Mouse (Mus musculus) intestine, embryonic 14.5 days (tissue): ENCODE data around the gene Ubxn10. TPM values are rescaled to one million over a fixed set of nuclear protein-coding genes. Genes with fewer than 3 reads are reported as not detected.

ENCODE experiments used
- ATAC-seq: fragments of 200-750 bp; cut with Nextera tagmentation; replicated peaks from 2 replicates; pipeline ENCODE4 v1.8.0; 2017; ENCODE audit warnings: low read depth, moderate number of reproducible peaks, moderate TSS enrichment, moderate library complexity; ENCODE audit not compliant: low FRiP score, low TSS enrichment
- DNase-seq: peaks from one replicate; pipeline ENCODE4 v3.0.0-alpha.2; 2018; ENCODE audit warnings: low spot score
- H3K27ac ChIP-seq: fragments of 300-500 bp; sonication (generic); 2 replicates; pipeline ENCODE4 v1.5.1; 2014; ENCODE audit warnings: low read depth, mild to moderate bottlenecking, control low read depth
- H3K27me3 ChIP-seq: fragments of 300-500 bp; sonication (generic); replicated peaks from 2 replicates; pipeline ENCODE4 v1.6.1; 2014; ENCODE audit warnings: low read length, control low read depth; ENCODE audit not compliant: control insufficient read depth, insufficient read depth
- H3K36me3 ChIP-seq: fragments of 300-500 bp; sonication (generic); 2 replicates; pipeline ENCODE4 v1.6.1; 2014; ENCODE audit warnings: low read length, control low read depth; ENCODE audit not compliant: control insufficient read depth, insufficient read depth
- H3K4me1 ChIP-seq: fragments of 300-500 bp; sonication (generic); replicated peaks from 2 replicates; pipeline ENCODE4 v1.6.1; 2014; ENCODE audit warnings: low read length, control low read depth, mixed read lengths; ENCODE audit not compliant: control insufficient read depth, insufficient read depth
- H3K4me2 ChIP-seq: fragments of 300-500 bp; sonication (generic); 2 replicates; pipeline ENCODE4 v1.6.1; 2014; ENCODE audit warnings: low read length
- H3K4me3 ChIP-seq: fragments of 300-500 bp; sonication (generic); 2 replicates; pipeline ENCODE4 v1.5.1; 2014; ENCODE audit warnings: low read depth, low read length, control low read depth, mixed read lengths
- H3K9ac ChIP-seq: fragments of 300-500 bp; sonication (generic); 2 replicates; pipeline ENCODE4 v1.6.1; 2014; ENCODE audit warnings: mild to moderate bottlenecking, low read length
- H3K9me3 ChIP-seq: fragments of 300-500 bp; sonication (generic); 2 replicates; pipeline ENCODE4 v1.6.1; 2016; ENCODE audit warnings: low read length, control low read depth; ENCODE audit not compliant: control insufficient read depth
- whole genome bisulfite sequencing: fragments of 180-500 bp; shearing (Covaris S2); extraction: QIAGEN DNeasy Blood & Tissue Kit; methylation state at CpG from one replicate; pipeline ENCODE4 v1.1.7; 2014; 5-methylcytosine and 5-hydroxymethylcytosine counted together
- polyA plus RNA-seq: library from polyadenylated mRNA; unstranded; fragments of >200 nt; fragmentation: Nextera tagmentation; extraction: Ambion mirVana; gene quantifications from 2 replicates; pipeline ENCODE4 v1.2.1, GENCODE M21; 2014

The Ubxn10 gene
- polyA plus RNA-seq, 1 experiment from 2014 or later: 1.8 TPM

GRCm38 (mm10) chr4:138712096-138712495, 24.9 kb downstream of the Ubxn10 start:
- Histone ChIP-seq H3K27ac (no peak overlapping the region), H3K4me3 (no peak overlapping the region), H3K27me3 (no peaks in the 10 kb centered on the region), H3K9ac (no peak overlapping the region), H3K36me3 (no peaks in the 10 kb centered on the region), H3K9me3 (no peaks in the 10 kb centered on the region), H3K4me1 (no peaks in the 10 kb centered on the region), H3K4me2 (no peak overlapping the region)
- DNase-seq (no peak), ATAC-seq (no peak)
- 79% methylated on average over 11 of the region's 11 CpGs for WGBS

- Histone ChIP-seq H3K4me1 (no peaks in the 10 kb centered on the region), H3K27ac (no peak overlapping the region), H3K4me2 (no peak overlapping the region), H3K9ac (no peak overlapping the region), H3K36me3 (no peaks in the 10 kb centered on the region), H3K9me3 (no peaks in the 10 kb centered on the region), H3K4me3 (no peak overlapping the region), H3K27me3 (no peaks in the 10 kb centered on the region)
- WGBS: 65% methylated on average over 17 of the region's 17 CpGs
- DNase-seq: no peak
- ATAC-seq: no peak
These were observed 25.7 kb downstream of the Ubxn10 start for GRCm38 (mm10) chr4:138711051-138711820.

GRCm38 (mm10) chr4:138710633-138711032, 26.3 kb downstream of the Ubxn10 start:
- no peak for ATAC-seq
- 83% methylated on average over 11 of the region's 11 CpGs for WGBS
- Histone ChIP-seq H3K9ac (no peak overlapping the region), H3K27me3 (no peaks in the 10 kb centered on the region), H3K9me3 (no peaks in the 10 kb centered on the region), H3K4me1 (no peaks in the 10 kb centered on the region), H3K4me2 (no peak overlapping the region), H3K36me3 (no peaks in the 10 kb centered on the region), H3K4me3 (no peak overlapping the region), H3K27ac (no peak overlapping the region)
- DNase-seq: no peak

- whole genome bisulfite sequencing: 77% methylated on average over 7 of the region's 7 CpGs
- H3K36me3 ChIP-seq: no peaks in the 10 kb centered on the region
- no peaks in the 10 kb centered on the region for H3K4me1 ChIP-seq
- DNase-seq (no peak), ATAC-seq (no peak)
- no peaks in the 10 kb centered on the region for H3K27me3 ChIP-seq
- H3K4me3 ChIP-seq: no peak overlapping the region
- H3K9me3 ChIP-seq: no peaks in the 10 kb centered on the region
- H3K27ac ChIP-seq: no peak overlapping the region
- no peak overlapping the region for H3K9ac ChIP-seq
- no peak overlapping the region for H3K4me2 ChIP-seq
These were observed 27.0 kb downstream of the Ubxn10 start for GRCm38 (mm10) chr4:138709944-138710343.

GRCm38 (mm10) chr4:138709246-138709645, 27.7 kb downstream of the Ubxn10 start:
- ATAC-seq (no peak), DNase-seq (no peak)
- Histone ChIP-seq H3K36me3 (no peaks in the 10 kb centered on the region), H3K4me2 (no peak overlapping the region), H3K9ac (no peak overlapping the region), H3K9me3 (no peaks in the 10 kb centered on the region), H3K27ac (no peak overlapping the region), H3K27me3 (no peaks in the 10 kb centered on the region), H3K4me1 (no peaks in the 10 kb centered on the region), H3K4me3 (no peak overlapping the region)
- WGBS: 84% methylated on average over 11 of the region's 11 CpGs

GRCm38 (mm10) chr4:138708636-138709035, 28.3 kb downstream of the Ubxn10 start:
- Histone ChIP-seq H3K9ac (no peak overlapping the region), H3K9me3 (no peaks in the 10 kb centered on the region), H3K36me3 (no peaks in the 10 kb centered on the region), H3K4me2 (no peak overlapping the region), H3K27ac (no peak overlapping the region), H3K4me3 (no peak overlapping the region), H3K27me3 (no peaks in the 10 kb centered on the region), H3K4me1 (no peaks in the 10 kb centered on the region)
- ATAC-seq (no peak), DNase-seq (peak; percentile 78)
- 7% methylated on average over 7 of the region's 7 CpGs for WGBS

- Histone ChIP-seq H3K27me3 (no peaks in the 10 kb centered on the region), H3K9ac (no peak overlapping the region), H3K9me3 (no peaks in the 10 kb centered on the region), H3K4me3 (no peak overlapping the region), H3K27ac (no peak overlapping the region), H3K4me2 (no peak overlapping the region), H3K4me1 (no peaks in the 10 kb centered on the region), H3K36me3 (no peaks in the 10 kb centered on the region)
- WGBS: 96% methylated on average over 8 of the region's 8 CpGs
- ATAC-seq: no peak
- no peak for DNase-seq
These were observed 30.3 kb downstream of the Ubxn10 start for GRCm38 (mm10) chr4:138706620-138707019.

GRCm38 (mm10) chr4:138704169-138704568, 32.8 kb downstream of the Ubxn10 start:
- 79% methylated on average over 4 of the region's 4 CpGs for WGBS
- Histone ChIP-seq H3K36me3 (no peaks in the 10 kb centered on the region), H3K4me2 (no peak overlapping the region), H3K4me3 (no peak overlapping the region), H3K9ac (no peak overlapping the region), H3K27me3 (no peaks in the 10 kb centered on the region), H3K9me3 (no peaks in the 10 kb centered on the region), H3K4me1 (no peaks in the 10 kb centered on the region), H3K27ac (no peak overlapping the region)
- no peak for ATAC-seq
- DNase-seq: no peak

- Histone ChIP-seq H3K4me1 (no peaks in the 10 kb centered on the region), H3K27ac (no peak overlapping the region), H3K36me3 (no peaks in the 10 kb centered on the region), H3K9ac (no peak overlapping the region), H3K4me2 (no peak overlapping the region), H3K9me3 (no peaks in the 10 kb centered on the region), H3K27me3 (no peaks in the 10 kb centered on the region), H3K4me3 (no peak overlapping the region)
- ATAC-seq (no peak), DNase-seq (no peak)
- WGBS: 66% methylated on average over 7 of the region's 7 CpGs
These were observed 33.4 kb downstream of the Ubxn10 start for GRCm38 (mm10) chr4:138703591-138703990.
